Mouse (Mus musculus) activated CD4-positive, CD25-positive, alpha-beta regulatory T cell, adult 4 months (primary cell): ENCODE data around the gene Zfp185. TPM values are rescaled to one million over a fixed set of nuclear protein-coding genes. Genes with fewer than 3 reads are reported as not detected.
"Not testable (repeated sequence)": the region's sequence is repeated elsewhere in the genome, so short reads cannot be mapped to it uniquely, and the experiment has no call there.

Experiments
- ATAC-seq: one replicate; pipeline ENCODE4 v1.8.0; 2017
- polyA plus RNA-seq, 2 experiments: library from polyadenylated mRNA; unstranded; fragments of 100-300 nt; shearing (Covaris generic); gene quantifications; one replicate each; pipeline ENCODE4 v1.2.1; 2017

Zfp185 gene
- polyA plus RNA-seq, 2 experiments from 2014 or later = not detected

- ATAC-seq = no peak
These were observed 76.6 kb downstream of the Zfp185 start for GRCm38 (mm10) chrX:73063512-73064414.

GRCm38 (mm10) chrX:73064415-73064793 is 77.3 kb downstream of the Zfp185 start, which contains the start of gene Pnma3:
TSS of gene Pnma3 (plus strand) at chrX:73064787.
- no peak for ATAC-seq

GRCm38 (mm10) chrX:73066765-73067312 is 79.7 kb downstream of the Zfp185 start:
- ATAC-seq = not testable (repeated sequence)

Other genes with a start within 250 kb of the Zfp185 start
- not detected for gene Gabrq, start 162.2 kb upstream of the Zfp185 start, polyA plus RNA-seq
- 100 to 1,000 TPM; 159 to 160 TPM for gene Cetn2, start 68.9 kb upstream of the Zfp185 start, polyA plus RNA-seq
- 10 to 100 TPM; 27.5 to 29.3 TPM for gene Nsdhl, start 68.8 kb upstream of the Zfp185 start, polyA plus RNA-seq
- not detected for gene Pnma5, start 49.8 kb downstream of the Zfp185 start, polyA plus RNA-seq
- not detected for gene Pnma3, start 77.4 kb downstream of the Zfp185 start, polyA plus RNA-seq
- 100 to 1,000 TPM; 122 to 127 TPM for gene Xlr4a, start 95.1 kb downstream of the Zfp185 start, polyA plus RNA-seq
- under 1 TPM in 1 of 2 experiments, not detected in 1; 0.97 TPM for gene Xlr3a, start 109.8 kb downstream of the Zfp185 start, polyA plus RNA-seq
- gene Gm14685, start 129.7 kb downstream of the Zfp185 start, polyA plus RNA-seq = not detected
- gene Xlr5b, start 161.5 kb downstream of the Zfp185 start, polyA plus RNA-seq = not detected
- not detected for gene DXBay18, start 162.1 kb downstream of the Zfp185 start, polyA plus RNA-seq
- not detected for gene Spin2d, start 189.7 kb downstream of the Zfp185 start, polyA plus RNA-seq
- 10 to 100 TPM; 12.7 to 30.6 TPM for gene Xlr3b, start 204.9 kb downstream of the Zfp185 start, polyA plus RNA-seq
- 100 to 1,000 TPM; 144 to 160 TPM for gene Xlr4b, start 227.0 kb downstream of the Zfp185 start, polyA plus RNA-seq
- gene F8a, start 241.0 kb downstream of the Zfp185 start, polyA plus RNA-seq = 1 to 10 TPM; 1.3 to 1.5 TPM